ENCODE assay signal across 8 mouse cellular contexts in genomic region chr4:44168231-44168647, GRCm38 (mm10).
DNase-seq lines count a peak whose midpoint lies in the region; ATAC-seq and TF ChIP-seq lines count a peak whose summit lies in the region.

No protein-coding gene starts in this region.

- peak; percentile 93 for ATAC-seq in heart, embryonic 12.5 days (ENCODE audit: insufficient number of reproducible peaks, low FRiP score)
- peak; percentile 89 for ATAC-seq in kidney, postnatal 0 days (replicated peaks; ENCODE audit: low FRiP score, low read depth)
- ATAC-seq in liver, embryonic 11.5 days (replicated peaks; ENCODE audit: low FRiP score) = peak; percentile 88
- peak; percentile 88 for ATAC-seq in stomach, embryonic 14.5 days (ENCODE audit: insufficient number of reproducible peaks, insufficient read depth, low FRiP score, low read depth)

- peaks cover 40% of the 10 kb centered on the region for H3K79me2 ChIP-seq in C2C12 (ENCODE audit: control insufficient read depth, insufficient read depth)

- peaks cover 47% of the 10 kb centered on the region for H3K4me1 ChIP-seq in erythroblast, embryonic 14.5 days (ENCODE audit: control insufficient read depth)
- H3K4me1 ChIP-seq in heart, embryonic 12.5 days (replicated peaks) = peaks cover 17% of the 10 kb centered on the region
- H3K4me1 ChIP-seq in kidney, postnatal 0 days (replicated peaks; ENCODE audit: insufficient read depth, low read length) = peaks cover 13% of the 10 kb centered on the region
- H3K4me1 ChIP-seq in liver, embryonic 11.5 days (replicated peaks; ENCODE audit: control insufficient read depth, insufficient read depth, low read length) = peaks cover 26% of the 10 kb centered on the region
- H3K4me1 ChIP-seq in stomach, embryonic 14.5 days (ENCODE audit: control insufficient read depth, insufficient read depth, low read length) = peaks cover 19% of the 10 kb centered on the region

- peak overlapping the region; percentile 69 for H3K4me2 ChIP-seq in heart, embryonic 12.5 days
- H3K4me2 ChIP-seq in kidney, postnatal 0 days (ENCODE audit: low read length) = peak overlapping the region; percentile 70
- H3K4me2 ChIP-seq in liver, embryonic 11.5 days = peak overlapping the region; percentile 67
- H3K4me2 ChIP-seq in stomach, embryonic 14.5 days (replicated peaks; ENCODE audit: low read depth, low read length) = peak overlapping the region; percentile 57

- 0% methylated on average over 15 of the region's 34 CpGs for WGBS in heart, embryonic 12.5 days
- 0% methylated on average over 27 of the region's 34 CpGs for WGBS in kidney, postnatal 0 days
- WGBS in liver, embryonic 11.5 days = 0% methylated on average over 20 of the region's 34 CpGs
- 0% methylated on average over 17 of the region's 34 CpGs for WGBS in stomach, embryonic 14.5 days

- H3K79me3 ChIP-seq in C2C12 (ENCODE audit: low read depth) = peaks cover 32% of the 10 kb centered on the region

- no peaks in the 10 kb centered on the region for H3K36me3 ChIP-seq in C2C12 (ENCODE audit: control insufficient read depth, insufficient read depth)
- peaks cover 10% of the 10 kb centered on the region for H3K36me3 ChIP-seq in erythroblast, embryonic 14.5 days (ENCODE audit: control insufficient read depth)
- no peaks in the 10 kb centered on the region for H3K36me3 ChIP-seq in heart, embryonic 12.5 days
- no peaks in the 10 kb centered on the region for H3K36me3 ChIP-seq in kidney, postnatal 0 days (ENCODE audit: insufficient read depth, low read length)
- no peaks in the 10 kb centered on the region for H3K36me3 ChIP-seq in liver, embryonic 11.5 days (ENCODE audit: control insufficient read depth, insufficient read depth, low read length)
- no peaks in the 10 kb centered on the region for H3K36me3 ChIP-seq in stomach, embryonic 14.5 days (ENCODE audit: control insufficient read depth, insufficient read depth, low read length)

- no peaks in the 10 kb centered on the region for H3K9me3 ChIP-seq in erythroblast, embryonic 14.5 days (ENCODE audit: control insufficient read depth, low read length)
- no peaks in the 10 kb centered on the region for H3K9me3 ChIP-seq in heart, embryonic 12.5 days (replicated peaks)
- H3K9me3 ChIP-seq in kidney, postnatal 0 days (replicated peaks; ENCODE audit: low read length) = no peaks in the 10 kb centered on the region
- no peaks in the 10 kb centered on the region for H3K9me3 ChIP-seq in liver, embryonic 11.5 days (ENCODE audit: control insufficient read depth, low read length)
- H3K9me3 ChIP-seq in stomach, embryonic 14.5 days (ENCODE audit: control insufficient read depth, low read depth, low read length) = no peaks in the 10 kb centered on the region

- peak overlapping the region; percentile 63 for H3K27ac ChIP-seq in heart, embryonic 12.5 days (ENCODE audit: poor library complexity, severe bottlenecking)
- peak overlapping the region; percentile 68 for H3K27ac ChIP-seq in kidney, postnatal 0 days
- H3K27ac ChIP-seq in liver, embryonic 11.5 days (ENCODE audit: low read depth, low read length) = peak overlapping the region; percentile 20; the same call in 1 of the 2 replicates
- H3K27ac ChIP-seq in stomach, embryonic 14.5 days (ENCODE audit: low read length) = peak overlapping the region; percentile 72; the same call in 1 of the 2 replicates

- peak; percentile 73 for TF ChIP-seq POLR2A in brain, embryonic 14.5 days (IDR thresholded peaks at IDR 0.05; ENCODE audit: borderline replicate concordance, extremely low read depth, insufficient read depth, insufficient read length, poor library complexity, severe bottlenecking)

- H3K27me3 ChIP-seq in C2C12 (ENCODE audit: control insufficient read depth, insufficient read depth, insufficient read length) = no peaks in the 10 kb centered on the region
- H3K27me3 ChIP-seq in erythroblast, embryonic 14.5 days (ENCODE audit: control insufficient read depth) = no peaks in the 10 kb centered on the region
- H3K27me3 ChIP-seq in heart, embryonic 12.5 days (replicated peaks) = no peaks in the 10 kb centered on the region
- no peaks in the 10 kb centered on the region for H3K27me3 ChIP-seq in kidney, postnatal 0 days (ENCODE audit: insufficient read depth, low read length)
- no peaks in the 10 kb centered on the region for H3K27me3 ChIP-seq in liver, embryonic 11.5 days (replicated peaks; ENCODE audit: control insufficient read depth, insufficient read depth, low read length)
- H3K27me3 ChIP-seq in stomach, embryonic 14.5 days (ENCODE audit: control insufficient read depth, insufficient read depth, low read length) = no peaks in the 10 kb centered on the region

- H3ac ChIP-seq in C2C12 (ENCODE audit: control insufficient read depth, insufficient read length, low read depth) = peak overlapping the region; percentile 16

- TF ChIP-seq CTCF in C2C12 (IDR thresholded peaks at IDR 0.05; ENCODE audit: control insufficient read depth, insufficient read depth, insufficient read length) = no peak
- TF ChIP-seq CTCF in brain, embryonic 14.5 days (IDR thresholded peaks at IDR 0.05; ENCODE audit: borderline replicate concordance, extremely low read depth, insufficient read depth, insufficient read length) = no peak
- TF ChIP-seq CTCF in kidney, postnatal 0 days (IDR thresholded peaks at IDR 0.05; ENCODE audit: low read depth) = no peak

- DNase-seq in brain, embryonic 14.5 days (ENCODE audit: low read depth) = peak; percentile 98
- peak; percentile 96 for DNase-seq in kidney, postnatal 0 days (ENCODE audit: low spot score)
- DNase-seq in liver, embryonic 11.5 days (ENCODE audit: low spot score) = peak; percentile 96
- DNase-seq in naive thymus-derived CD4-positive, alpha-beta T cell, adult 2 months (ENCODE audit: low read depth) = peak; percentile 98

- H3K4me3 ChIP-seq in C2C12 (ENCODE audit: insufficient read depth, poor library complexity, severe bottlenecking) = peak overlapping the region; percentile 19
- H3K4me3 ChIP-seq in erythroblast, embryonic 14.5 days (replicated peaks) = peak overlapping the region; percentile 94
- peak overlapping the region; percentile 51 for H3K4me3 ChIP-seq in heart, embryonic 12.5 days
- H3K4me3 ChIP-seq in kidney, postnatal 0 days (replicated peaks; ENCODE audit: low read depth, low read length) = peak overlapping the region; percentile 41
- H3K4me3 ChIP-seq in liver, embryonic 11.5 days (ENCODE audit: low read depth, low read length) = peak overlapping the region; percentile 44
- peak overlapping the region; percentile 40 for H3K4me3 ChIP-seq in stomach, embryonic 14.5 days (ENCODE audit: low read depth, low read length)

- peak overlapping the region; percentile 44 for H3K9ac ChIP-seq in heart, embryonic 12.5 days
- peak overlapping the region; percentile 39; the same call in 1 of the 2 replicates for H3K9ac ChIP-seq in kidney, postnatal 0 days (ENCODE audit: low read depth, low read length)
- peak overlapping the region; percentile 28; the same call in 1 of the 2 replicates for H3K9ac ChIP-seq in liver, embryonic 11.5 days (ENCODE audit: low read depth, low read length)
- H3K9ac ChIP-seq in stomach, embryonic 14.5 days (replicated peaks; ENCODE audit: low read depth, low read length) = no peak overlapping the region; the same call in 1 of the 2 replicates

TF ChIP-seq in C2C12, 6 proteins besides CTCF, POLR2A, EP300 and RAD21:
- TF ChIP-seq FOSL1 (IDR thresholded peaks at IDR 0.05; ENCODE audit: insufficient read depth, low read length, poor library complexity, severe bottlenecking) (no peak), MAX (IDR thresholded peaks at IDR 0.05) (peak; percentile 78), MYOD1 (IDR thresholded peaks at IDR 0.05; ENCODE audit: control insufficient read depth, insufficient read length, low read depth) (no peak), USF1 (IDR thresholded peaks at IDR 0.05; ENCODE audit: low read depth) (no peak)

Comparison
In these comparisons a context has a peak if more than half of its experiments do, and no peak if none do; other contexts are left out.
1. Peak in every context shown above with its lines: DNase-seq, ATAC-seq, H3K4me3 ChIP-seq and H3K27ac ChIP-seq.
2. H3K4me3 ChIP-seq: peak in every context shown above with its lines; median percentile 94 in erythroblast, embryonic 14.5 days; 51 in heart, embryonic 12.5 days; 44 in liver, embryonic 11.5 days; 41 in kidney, postnatal 0 days; 40 in stomach, embryonic 14.5 days; 19 in C2C12.
3. H3K27ac ChIP-seq: peak in every context shown above with its lines; median percentile 72 in stomach, embryonic 14.5 days; 68 in kidney, postnatal 0 days; 63 in heart, embryonic 12.5 days; 20 in liver, embryonic 11.5 days.